Mouse (Mus musculus): Measurements from ENCODE around the gene Ago4.

DNA sequence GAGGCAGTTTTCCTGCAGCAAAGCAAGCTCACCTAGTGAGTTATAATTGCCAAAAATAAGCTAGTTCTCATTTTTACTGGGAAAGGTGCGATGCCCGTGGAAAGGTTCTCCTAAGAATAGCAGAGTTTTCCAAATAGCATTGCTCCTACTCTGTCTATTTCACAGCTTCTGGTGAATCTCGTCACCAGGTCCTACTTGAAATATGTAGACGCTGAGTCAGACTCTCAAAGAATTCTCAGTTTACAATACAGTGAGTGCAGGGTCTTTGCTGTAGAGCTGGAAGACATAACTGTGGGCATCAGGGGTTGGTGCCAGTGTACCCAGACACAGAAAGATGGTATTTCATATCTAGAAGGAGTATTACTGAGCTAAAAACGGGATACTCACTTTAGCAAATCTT is 22.3 kb downstream of the Ago4 start:
- TF ChIP-seq POLR2A (IDR thresholded peaks at IDR 0.05; ENCODE audit: borderline replicate concordance, extremely low read depth, low read depth, low read length) (no peak), CTCF (IDR thresholded peaks at IDR 0.05; ENCODE audit: insufficient read depth, low read length) (no peak)

Measured in lung, adult 2 months (tissue).